Mouse (Mus musculus) lung, postnatal 0 days (tissue): ENCODE data around the gene Cebpa.
A peak's percentile ranks its signal among the peaks of the same experiment; 100 is the strongest.

ENCODE experiments used
- CTCF ChIP-seq: IDR thresholded peaks from 2 replicates; pipeline ENCODE4 v1.5.1; 2016; ENCODE audit warnings: antibody characterized with exemption, mild to moderate bottlenecking
- EP300 ChIP-seq: IDR thresholded peaks from 2 replicates; pipeline ENCODE4 v1.6.1; 2016; ENCODE audit warnings: antibody characterized with exemption, mild to moderate bottlenecking, control low read depth

- peak; percentile 26; the same call in 1 of the 2 replicates for TF ChIP-seq CTCF
- TF ChIP-seq EP300: no peak
These were observed 12.5 kb downstream of the Cebpa start for GRCm38 (mm10) chr7:35131601-35132000.
